Mouse (Mus musculus): Measurements from ENCODE around the gene Agxt2.

Agxt2 gene

DNA sequence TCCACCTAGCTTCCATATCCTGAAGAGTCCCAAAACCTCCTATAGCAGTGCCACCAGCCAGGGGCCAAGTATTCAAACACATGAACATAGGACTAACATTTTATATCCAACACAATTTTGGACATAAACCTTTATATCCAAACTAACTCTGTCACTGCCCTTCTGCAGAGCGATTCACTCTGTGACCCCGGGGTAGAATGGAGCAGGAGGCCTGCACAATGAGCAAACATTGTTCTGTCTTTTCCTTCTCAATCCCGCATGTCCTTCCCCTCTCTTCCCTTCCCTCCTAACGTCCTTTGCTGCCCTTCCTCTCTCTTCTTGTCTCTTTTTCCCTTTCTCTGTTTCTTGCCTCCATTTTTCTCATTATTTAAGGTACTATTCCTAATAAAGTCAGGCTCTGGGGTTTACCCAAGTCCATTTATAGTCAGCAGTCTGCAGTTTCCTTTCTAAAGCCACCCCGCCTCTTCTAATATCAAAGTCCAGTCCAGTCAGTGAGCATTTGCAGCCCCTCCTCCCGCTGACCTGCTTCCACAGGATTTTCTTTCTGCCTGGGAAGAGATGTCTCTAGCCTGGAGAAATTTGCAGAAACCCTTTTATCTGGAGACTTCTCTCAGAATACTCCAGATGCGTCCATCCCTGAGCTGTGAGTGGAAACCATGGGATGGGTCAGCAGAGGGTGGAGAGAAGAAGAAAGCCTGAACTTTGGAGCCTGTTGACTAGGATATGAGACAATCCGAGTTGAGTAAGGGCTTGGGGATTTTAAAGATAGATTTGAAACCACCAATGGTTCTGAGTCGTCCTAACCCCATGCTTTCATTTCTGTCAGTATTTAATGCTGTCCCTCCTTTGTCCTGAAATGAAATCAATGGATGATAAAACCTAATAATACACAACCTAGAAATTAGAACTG lies at the start of gene Agxt2:
TSS of gene Agxt2 (plus strand) at position 494 of the 910 bp plus-strand sequence.
- DNase-seq (ENCODE audit: low spot score in 2 of 2) = no peak

DNA sequence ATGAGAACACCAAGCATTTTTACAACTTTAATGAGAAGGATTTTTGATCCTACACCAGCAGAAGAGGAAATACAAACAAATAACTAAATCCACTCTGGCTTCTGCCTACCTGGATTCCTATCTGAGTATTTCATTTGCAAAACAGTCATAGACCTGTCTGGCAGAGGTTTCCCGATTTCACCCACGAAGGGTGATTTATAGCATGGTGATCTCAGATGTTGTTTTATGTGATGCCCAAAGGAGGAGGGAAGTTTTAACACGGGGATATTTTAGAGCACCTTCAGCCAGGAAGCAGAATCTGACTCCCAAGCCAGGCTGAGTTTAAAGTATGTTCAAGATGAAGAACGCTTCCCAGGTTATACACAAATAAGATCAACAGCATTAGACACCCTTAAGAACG lies 46.5 kb upstream of the Agxt2 start:
- no peak for DNase-seq (ENCODE audit: low spot score in 2 of 2)

GRCm38 (mm10) chr15:10313522-10314455 lies 44.5 kb upstream of the Agxt2 start:
- DNase-seq (ENCODE audit: low spot score in 2 of 2) = peak; percentile 12 to 37

GRCm38 (mm10) chr15:10325080-10325479 lies 33.3 kb upstream of the Agxt2 start, which contains the start of gene Gm21973:
Gene Gm21973, plus strand, starts transcription at chr15:10325380.
- DNase-seq (ENCODE audit: low spot score in 2 of 2) = no peak

DNA sequence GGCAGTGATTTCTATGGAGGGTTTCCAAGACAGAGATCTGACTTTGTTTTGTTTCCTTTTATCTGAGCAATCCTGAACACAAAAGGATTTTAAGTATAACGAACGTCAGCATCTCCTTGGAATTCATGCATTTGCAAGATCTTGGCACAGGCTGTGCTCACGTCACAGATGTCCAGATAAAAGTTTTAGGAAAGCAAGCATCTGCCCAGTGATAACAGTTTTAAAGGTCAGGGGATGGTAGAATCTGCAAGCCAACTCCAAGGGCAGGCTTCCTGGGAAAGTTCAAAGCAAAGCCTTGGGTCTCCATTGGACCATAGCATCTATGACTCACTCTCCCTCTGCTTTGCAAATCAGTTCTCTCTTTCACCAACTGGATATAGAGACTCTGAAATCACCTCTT lies 27.7 kb upstream of the Agxt2 start:
- DNase-seq (ENCODE audit: low spot score in 2 of 2) = no peak

- no peak for DNase-seq (ENCODE audit: low spot score in 2 of 2)
These were observed 25.8 kb upstream of the Agxt2 start for GRCm38 (mm10) chr15:10332566-10332965.

DNA sequence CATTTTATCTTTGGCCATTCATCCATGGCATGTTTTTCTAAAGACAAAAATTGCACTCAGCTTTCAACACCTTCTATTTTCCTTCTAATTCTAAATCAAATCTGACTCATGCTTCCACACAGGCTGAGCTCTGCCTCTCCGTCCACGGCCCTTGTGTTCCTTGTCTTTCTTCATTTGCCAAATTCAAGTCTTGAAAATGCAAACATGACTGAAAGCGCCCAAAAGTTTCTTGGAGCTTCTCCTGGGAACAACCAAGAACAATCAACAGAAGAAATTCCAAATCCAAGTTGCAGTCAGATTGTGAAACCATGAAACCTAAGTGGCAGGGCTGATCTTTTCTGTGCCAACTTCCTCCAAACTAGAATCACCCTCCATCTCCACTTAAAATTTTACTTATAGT lies 19.7 kb upstream of the Agxt2 start:
- DNase-seq (ENCODE audit: low spot score in 2 of 2) = no peak

GRCm38 (mm10) chr15:10347044-10347443 lies 11.3 kb upstream of the Agxt2 start:
- peak; percentile 45 to 53 for DNase-seq (ENCODE audit: low spot score in 2 of 2)

DNA sequence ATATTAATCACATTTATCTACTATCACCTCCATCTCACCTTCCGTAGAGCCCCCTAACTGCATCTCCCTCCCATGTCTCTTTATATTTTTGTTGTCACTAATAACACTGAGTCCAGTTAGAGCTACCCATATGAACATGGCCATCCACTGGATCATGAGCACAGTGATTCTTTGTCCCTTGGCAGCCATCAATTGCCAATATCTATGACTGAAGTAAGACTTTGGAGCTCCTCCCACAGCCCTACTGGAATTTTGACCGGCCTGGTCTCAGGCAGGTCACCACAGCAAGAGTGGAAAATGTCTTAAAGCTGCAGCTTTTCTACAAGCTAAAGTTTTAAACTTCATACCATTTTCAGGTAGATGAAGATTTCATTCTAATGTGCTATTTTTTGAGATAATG lies 8.0 kb downstream of the Agxt2 start:
- no peak for DNase-seq (ENCODE audit: low spot score in 2 of 2)

DNA sequence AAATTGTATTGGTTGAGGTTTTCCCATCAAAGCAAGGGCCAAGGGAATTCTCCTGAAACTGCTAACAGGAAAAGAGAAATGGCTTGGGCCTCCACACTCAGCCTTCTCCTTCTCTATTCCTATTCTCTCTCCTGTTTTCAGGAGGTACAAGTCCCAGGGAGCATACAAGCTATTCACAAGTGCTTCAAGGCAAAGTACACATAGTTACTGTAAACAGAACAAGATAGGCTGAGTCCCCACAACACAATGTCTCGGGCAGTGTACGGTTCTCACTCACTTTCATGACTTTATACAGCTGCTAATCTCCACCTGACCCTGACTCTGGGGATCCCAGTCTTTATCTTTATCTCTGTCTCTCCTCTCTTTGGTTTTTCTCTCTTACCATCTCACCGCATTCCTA lies 17.1 kb downstream of the Agxt2 start:
- no peak for DNase-seq (ENCODE audit: low spot score in 2 of 2)

DNA sequence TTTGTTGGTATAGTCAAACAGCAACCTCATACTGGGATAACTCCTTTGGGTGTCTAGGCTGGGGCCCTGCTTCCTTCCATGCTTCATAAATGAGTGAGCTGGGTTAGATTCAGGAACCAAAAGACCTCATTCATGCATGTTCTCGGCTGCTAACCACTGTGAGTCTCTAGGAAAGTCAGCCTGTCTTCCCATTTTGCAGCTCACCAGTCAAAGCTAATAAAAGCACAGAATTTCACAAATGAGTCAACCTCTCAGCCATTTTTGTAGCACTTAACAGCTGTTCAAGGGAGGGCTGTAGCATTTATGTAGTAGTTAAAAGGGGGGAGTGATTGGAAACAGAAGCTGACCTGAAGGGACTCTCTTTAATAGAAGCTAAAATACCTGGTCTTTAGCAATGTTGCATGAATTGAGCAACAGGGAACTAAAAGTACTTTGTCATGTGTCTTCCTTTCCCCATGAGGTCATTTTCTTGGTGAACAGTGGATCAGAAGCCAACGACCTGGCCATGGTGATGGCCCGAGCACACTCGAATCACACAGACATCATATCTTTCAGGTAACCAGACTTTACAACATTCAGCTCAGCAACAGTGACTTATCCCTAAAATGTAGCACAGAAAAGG lies 20.1 kb downstream of the Agxt2 start:
- DNase-seq (ENCODE audit: low spot score in 2 of 2) = no peak

DNA sequence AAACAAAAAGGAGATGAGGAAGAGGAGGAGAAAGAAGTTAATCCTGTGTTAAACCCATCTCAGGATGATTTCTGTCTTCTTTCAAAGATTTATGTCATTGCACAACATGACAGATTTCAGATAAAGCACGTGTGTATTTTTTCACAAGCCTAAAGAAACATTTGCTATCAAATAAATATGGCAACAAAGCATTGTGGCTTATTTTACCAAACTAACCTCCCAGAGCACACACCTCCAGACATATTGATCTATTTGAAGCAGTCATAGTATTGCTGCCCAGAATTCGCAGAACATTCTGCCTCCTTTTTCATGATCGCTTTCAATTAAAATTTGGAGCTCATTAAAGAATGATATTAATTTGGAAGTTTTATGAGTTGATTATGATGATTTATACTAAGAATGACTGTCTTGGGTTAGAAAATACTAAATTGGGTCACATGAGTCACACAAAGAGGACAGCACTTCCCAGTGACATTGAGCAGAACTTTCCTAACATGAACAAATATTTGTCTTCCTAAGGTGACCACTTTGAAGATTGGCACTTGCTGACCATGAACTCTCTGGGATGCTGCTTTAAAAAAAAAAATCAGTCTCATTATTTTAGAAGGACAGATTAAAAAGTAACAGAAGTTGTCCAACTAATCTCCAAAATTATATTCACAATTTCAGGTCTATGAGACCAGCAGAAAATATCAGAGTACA lies 21.6 kb downstream of the Agxt2 start:
- no peak for DNase-seq (ENCODE audit: low spot score in 2 of 2)

DNA sequence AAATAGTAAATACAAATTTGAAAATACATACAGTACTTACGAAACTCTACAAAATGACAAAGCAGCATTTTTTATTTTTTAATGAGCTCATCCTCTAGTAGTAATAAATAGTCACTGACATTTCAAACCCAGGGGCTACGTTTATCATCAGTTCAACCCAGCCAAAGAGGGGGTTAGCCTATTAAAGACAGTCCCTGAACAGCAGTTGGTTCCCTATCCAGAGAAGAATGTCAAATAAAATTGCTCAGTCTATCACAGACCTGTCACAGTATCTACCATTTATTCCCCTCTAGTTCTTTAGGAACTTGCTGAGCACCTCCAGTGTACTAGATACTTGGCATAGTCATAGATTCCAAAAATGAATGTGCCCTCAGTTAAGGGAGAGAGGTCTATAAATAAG lies 28.9 kb downstream of the Agxt2 start:
- no peak for DNase-seq (ENCODE audit: low spot score in 2 of 2)

- DNase-seq (ENCODE audit: low spot score in 2 of 2) = no peak
These were observed 41.5 kb downstream of the Agxt2 start for GRCm38 (mm10) chr15:10399795-10400194.

DNA sequence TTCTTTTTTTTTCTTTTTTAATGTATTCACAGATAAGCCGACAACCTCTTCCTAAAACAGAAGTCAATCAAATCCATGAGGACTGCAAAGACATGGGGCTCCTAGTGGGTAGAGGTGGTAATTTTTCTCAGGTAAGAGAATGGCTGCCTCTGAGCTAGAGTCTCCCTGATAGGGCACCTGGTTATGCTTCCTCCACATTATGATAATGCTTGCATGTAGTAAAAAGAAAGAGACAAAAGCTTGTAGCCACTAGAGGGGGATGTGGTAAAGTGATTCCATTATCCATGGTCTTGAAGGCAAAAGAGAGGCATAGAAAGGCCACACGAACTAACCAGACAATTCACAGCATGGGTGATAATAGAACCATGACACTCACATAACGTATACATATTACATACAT lies 42.1 kb downstream of the Agxt2 start:
- DNase-seq (ENCODE audit: low spot score in 2 of 2) = peak in 1 of 2 experiments; percentile 7

DNA sequence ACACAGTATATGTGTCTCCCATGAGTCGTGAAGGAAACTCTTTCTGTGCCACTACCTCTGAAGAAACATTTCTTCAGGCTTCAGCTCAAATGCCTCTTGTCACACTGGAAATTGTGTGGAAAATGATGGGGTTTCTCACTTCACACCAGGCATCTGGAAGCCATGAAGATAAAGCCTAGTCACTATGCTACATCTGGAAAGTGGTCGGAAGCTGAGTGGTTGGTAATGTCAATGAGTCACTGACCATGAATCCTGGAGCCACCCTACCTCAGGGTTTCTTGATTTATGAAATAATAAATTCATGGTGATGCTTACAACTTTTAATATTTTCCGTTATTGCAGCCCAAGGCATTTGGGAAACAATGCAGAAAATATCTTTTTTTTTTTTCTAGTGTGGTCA lies 51.5 kb downstream of the Agxt2 start:
- DNase-seq (ENCODE audit: low spot score in 2 of 2) = no peak

GRCm38 (mm10) chr15:10410881-10411280 lies 52.5 kb downstream of the Agxt2 start:
- no peak for DNase-seq (ENCODE audit: low spot score in 2 of 2)

DNA sequence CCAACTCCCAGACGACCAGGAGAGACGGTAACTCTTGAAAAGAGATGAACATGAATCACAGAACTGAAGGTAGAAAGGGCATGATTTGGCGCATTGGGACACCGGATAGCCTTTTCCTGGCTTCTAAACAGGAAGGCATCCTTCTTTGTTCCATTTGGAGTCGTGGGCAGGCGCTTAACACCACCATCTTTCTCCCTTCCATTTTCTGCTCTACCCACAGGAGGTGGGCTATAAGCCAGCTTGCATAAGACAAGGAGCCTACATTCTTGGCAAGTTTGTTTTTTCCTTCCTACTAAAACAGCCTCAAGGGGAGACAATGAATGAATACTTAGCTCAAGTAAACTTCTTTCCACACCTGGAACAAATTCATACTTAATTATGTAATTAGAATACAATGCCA lies 55.3 kb downstream of the Agxt2 start:
- no peak for DNase-seq (ENCODE audit: low spot score in 2 of 2)

- DNase-seq (ENCODE audit: low spot score in 2 of 2) = no peak
These were observed 62.9 kb downstream of the Agxt2 start for GRCm38 (mm10) chr15:10421138-10421784.

DNA sequence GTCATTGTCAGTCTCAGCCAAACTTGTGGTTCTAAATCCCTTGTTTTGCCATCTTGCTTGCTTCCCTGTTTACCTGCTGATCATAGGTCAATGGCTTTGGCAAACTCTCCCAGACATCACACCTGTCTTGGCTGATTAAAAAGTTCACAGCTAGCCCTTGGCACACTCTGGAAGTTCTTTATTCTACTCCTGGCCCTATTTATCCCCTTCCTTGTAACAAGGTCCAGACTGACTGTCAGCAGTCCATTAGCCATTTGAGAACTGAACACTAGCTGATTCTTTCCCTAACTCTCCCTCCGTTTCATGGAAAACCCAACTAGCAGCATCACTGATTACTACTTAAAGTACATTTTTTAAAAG lies 63.4 kb downstream of the Agxt2 start:
- DNase-seq (ENCODE audit: low spot score in 2 of 2) = no peak

- DNase-seq (ENCODE audit: low spot score in 2 of 2) = no peak
These were observed 67.8 kb downstream of the Agxt2 start for GRCm38 (mm10) chr15:10426124-10426523.
